Mouse (Mus musculus): ENCODE results near the gene Pck1.

Gene Pck1

DNA sequence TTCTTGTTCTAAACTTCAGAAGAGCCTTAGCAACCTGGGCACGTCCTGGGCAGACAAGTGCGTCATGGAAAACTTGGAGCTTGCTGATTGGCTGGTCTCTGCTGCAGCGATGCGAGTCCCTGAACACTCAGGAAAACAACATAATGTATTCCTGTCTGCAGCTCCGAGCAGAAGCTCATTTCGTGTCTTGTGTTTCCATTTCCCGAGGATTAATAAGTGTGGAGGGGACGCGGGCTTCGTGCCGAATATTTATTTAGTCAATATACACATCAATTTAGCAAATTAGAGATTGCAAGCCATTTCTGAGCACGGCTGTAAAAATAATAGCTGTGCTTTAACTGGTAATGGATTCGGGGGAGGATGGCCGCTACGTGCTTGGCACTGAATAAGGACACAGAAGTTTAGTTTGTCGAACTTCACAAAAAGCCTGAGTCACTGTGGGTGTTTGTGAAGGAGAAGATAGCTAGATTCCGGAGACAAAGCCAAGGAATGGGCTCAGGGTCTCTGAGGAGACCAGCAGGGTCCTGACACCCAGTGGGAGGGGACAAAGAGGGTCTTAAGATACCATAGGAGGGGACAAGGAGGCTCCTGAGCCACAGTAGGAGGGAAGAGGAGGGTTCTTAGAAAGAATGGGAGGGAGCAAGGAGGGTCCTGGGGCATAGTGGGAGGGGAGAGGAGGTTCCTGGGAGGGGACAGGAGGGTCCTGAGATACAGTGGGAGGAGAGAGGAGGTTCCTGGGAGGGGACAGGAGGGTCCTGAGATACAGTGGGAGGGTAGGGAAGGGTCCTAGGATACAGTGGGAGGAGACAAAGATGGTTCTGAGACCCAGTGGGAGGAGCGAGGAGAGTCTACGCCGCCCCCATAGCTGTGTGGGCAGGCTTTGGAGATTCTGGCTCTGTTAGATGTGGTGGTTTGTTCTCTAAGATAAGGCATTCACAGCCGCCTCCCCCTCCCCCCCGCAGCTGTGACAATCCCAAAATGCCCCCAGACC, 21.0 kb downstream of the Pck1 start:
- DNase-seq (ENCODE audit: low read depth): peak; percentile 69

DNA sequence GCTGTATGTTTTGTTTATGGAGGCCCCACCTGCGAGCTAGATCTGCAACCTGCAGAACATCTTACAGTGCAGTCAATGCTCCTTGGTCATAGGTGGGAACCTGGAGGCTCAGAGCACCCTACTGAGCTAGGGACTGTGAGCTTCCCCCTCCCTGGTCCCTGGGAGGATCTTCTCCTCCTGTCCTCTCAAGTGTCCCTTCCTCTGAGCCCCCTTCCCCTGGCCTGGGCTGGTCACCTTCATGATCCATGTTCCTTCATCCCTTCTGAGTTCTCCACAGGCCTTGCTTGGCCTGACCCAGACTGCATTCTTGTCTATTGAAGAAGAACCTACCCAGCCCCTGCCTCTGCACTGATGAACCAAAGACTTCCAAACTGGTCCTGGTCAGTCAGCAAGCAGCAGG, 21.7 kb downstream of the Pck1 start:
- no peak for DNase-seq (ENCODE audit: low read depth)

DNA sequence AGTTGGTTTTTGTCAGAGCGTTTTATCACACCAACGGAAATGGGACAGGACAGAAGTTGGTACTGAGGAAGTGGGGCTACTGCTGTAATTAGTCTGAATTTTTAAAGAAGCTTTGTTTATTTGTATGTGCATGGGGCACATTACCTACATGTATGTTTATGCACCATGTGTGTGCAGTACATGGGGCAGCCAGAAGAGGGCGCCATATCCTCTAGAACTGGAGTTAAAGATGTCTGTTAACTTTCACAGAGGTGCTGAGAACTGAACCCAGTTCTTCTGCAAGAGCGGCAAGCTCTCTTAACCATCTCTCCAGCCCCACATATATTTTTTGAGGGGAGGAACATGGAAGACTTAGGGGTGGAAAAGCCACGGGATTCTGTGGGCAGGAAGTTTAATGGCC, 22.9 kb downstream of the Pck1 start:
- DNase-seq (ENCODE audit: low read depth): no peak

DNA sequence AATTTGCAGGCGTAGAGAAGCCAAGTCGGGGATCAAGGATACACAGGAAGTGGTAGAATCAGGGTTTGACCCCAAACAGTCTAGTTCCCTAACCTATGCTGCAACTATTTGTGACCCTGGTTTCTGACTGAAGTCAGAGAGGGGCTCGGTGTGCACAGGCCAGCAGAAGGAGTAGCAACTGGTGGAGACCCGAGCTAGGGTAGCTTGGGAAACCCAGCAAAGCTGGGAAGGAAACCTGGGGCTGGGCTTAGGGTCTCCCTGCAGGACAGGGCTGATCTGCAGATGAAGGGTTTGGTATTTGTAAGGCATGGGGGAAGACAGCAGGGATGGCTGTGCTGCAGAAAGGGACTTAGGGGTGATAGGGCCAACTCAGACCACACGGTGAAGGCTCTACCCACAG, 24.6 kb downstream of the Pck1 start:
- DNase-seq (ENCODE audit: low read depth): no peak

DNA sequence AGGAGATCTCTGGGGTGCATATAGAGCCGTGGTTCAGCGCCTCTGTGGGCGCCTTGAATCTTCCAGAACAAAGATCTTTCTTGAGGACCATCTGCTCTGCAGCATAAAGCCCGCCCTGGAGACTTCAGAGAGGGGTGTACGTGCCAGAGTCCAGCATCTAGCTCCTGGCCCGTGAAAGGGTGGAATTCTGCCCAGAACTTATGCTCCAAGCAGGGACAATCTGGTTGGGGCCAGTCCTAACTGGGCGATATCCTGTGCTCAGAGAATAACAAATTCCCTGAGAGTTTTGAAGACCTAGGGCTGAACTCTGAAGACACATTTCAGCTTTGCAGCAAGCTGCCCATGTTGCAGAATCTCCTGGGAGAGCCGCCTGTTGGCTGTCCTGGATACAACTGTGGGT, 25.1 kb downstream of the Pck1 start:
- no peak for DNase-seq (ENCODE audit: low read depth)

DNA sequence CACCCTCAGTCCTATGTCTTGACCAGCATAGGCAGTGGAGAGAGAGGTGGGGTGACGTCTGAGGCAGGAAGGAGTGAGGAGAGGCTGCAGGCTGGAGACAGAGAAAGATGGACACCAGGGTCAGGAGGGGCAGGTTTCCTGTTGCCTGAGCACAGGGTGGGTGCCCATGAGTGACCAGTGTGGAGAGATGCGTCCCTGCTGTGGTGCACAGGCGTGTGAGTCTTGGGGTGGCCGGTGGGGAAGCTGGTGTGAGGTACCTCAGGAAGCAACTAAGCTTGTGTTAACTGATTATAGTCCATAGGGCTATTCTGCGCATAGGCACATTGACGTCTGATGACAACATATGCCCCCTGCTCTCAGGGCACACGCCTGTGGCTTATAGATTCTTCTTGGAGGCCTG, 26.2 kb downstream of the Pck1 start:
- DNase-seq (ENCODE audit: low read depth): no peak

DNA sequence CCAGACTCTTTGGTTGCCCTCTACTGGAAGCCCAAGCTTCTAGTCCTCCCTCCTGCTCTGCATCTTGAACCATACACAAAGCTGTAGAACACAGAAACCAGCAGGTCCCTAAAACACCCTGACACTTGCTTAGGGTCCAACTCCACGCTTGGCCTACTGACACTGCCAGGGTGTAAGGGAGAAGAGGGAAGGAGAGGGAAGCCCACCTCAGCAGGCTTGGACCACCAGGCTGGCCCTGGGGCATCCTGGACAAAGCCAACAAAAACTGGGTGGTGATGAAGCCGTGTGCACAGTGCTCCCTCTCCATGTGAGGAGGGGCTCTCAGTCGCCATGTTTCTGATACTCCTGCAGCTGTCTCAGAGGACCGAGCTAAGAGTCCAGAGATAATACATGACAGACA, 27.2 kb downstream of the Pck1 start:
- DNase-seq (ENCODE audit: low read depth): no peak

DNA sequence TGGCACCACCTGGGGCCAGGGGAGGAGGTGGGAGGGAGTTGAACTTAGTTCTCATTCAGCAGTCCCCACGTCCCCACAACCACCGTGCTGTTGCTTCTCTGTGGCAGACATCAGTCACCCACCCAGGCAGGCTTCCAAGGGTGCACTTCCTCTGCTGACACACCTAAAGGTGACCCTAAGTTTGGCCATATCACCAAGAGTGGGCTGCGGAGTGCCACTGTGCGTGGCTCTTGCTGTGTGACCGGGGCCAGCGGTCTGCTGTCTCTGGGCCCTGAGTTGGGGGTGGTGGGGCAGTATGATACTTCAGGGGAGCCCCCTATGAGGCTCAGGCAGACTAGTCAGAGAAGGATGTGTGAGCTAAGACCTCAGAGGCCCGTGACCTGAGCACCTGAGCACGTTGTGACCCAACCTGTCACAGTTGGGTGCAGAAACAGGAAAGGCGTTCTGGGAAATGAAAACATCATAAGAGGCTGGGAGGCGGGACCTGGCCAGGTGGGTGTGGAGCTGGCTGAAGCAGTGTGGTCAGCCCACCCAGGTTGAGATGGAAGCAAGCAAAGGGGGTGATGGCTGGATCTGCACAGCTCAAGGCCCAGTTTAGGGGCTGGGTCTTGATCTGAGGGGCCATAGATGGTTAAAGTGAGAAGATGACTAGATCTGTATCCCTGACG, 28.0 kb downstream of the Pck1 start:
- DNase-seq (ENCODE audit: low read depth): no peak

DNA sequence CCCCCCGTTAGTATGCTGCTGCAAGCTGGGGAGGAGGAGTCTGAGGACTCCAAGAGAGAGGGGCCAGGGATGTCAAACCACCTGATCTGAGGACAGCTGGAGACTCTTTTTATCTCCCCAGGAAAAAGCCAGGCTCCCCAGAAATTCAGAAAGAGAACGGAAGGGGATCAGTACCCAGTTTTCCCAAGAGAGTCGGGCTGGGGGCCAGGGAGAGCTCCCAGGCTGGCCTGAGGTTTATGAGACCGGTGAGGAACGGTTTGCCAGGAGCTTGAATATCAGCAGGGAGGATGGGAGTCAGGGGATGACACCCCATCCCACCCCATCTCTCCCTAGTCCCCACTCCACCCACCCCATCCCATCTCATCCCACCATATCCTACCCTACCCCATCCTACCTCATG, 28.6 kb downstream of the Pck1 start:
- no peak for DNase-seq (ENCODE audit: low read depth)

DNA sequence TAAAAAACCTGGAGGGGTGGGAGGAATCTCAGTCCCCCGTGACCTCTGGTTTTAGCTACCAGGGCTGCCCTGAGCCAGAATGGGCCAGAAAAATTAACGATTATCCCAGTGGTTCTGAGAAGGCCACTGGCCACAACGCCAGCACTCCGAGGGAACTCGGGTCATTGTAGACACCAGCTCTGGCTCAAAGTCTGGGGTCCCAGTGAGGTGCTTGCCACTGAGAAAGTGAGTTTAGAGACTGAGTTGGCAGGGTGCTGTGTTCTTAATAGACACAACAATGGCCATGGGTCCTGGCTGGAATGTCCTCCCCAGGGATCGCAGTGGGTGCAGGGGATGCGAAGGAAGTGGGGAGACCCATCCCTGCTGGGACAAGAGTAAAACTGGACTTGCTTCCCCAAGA, 29.1 kb downstream of the Pck1 start:
- no peak for DNase-seq (ENCODE audit: low read depth)

DNA sequence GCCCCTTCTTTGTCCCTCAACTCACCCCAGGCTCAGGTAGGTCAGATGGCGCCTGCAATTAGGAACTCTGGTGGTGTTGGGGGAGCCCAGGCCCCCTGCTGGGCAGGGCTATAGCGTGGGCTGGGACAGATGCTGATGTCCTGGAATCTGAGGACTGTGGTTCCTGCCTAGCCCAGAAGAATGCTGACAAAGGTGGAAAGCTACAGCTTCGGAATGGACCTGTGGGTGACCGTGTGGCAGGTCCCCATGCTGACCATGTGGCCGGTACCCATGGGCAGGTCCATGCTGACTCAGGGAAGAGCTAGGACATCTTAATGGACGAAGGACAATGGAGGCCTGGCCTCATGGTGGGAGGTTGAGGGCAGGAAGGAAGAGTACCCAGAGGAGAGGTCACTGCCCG, 29.9 kb downstream of the Pck1 start:
- DNase-seq (ENCODE audit: low read depth): no peak

DNA sequence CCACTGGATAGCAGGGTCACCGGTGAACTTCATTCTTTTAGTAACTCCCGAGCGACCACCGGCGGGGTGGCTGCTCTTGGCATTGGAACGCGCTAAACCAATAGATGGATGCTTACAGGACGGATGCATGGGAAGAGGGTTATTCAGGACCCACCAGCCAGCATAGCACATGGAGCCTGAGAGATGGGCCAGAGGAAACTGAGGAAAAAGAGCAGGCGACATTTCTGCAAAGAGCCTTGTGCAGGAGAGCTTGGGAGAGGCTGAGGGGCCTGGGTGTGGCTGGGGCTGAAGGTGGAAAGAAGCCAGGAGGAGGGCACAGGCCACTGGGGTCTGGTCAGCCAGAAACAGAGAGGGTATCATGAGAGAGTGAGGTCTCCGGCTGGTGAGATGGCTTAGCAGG, 30.5 kb downstream of the Pck1 start:
- no peak for DNase-seq (ENCODE audit: low read depth)

DNA sequence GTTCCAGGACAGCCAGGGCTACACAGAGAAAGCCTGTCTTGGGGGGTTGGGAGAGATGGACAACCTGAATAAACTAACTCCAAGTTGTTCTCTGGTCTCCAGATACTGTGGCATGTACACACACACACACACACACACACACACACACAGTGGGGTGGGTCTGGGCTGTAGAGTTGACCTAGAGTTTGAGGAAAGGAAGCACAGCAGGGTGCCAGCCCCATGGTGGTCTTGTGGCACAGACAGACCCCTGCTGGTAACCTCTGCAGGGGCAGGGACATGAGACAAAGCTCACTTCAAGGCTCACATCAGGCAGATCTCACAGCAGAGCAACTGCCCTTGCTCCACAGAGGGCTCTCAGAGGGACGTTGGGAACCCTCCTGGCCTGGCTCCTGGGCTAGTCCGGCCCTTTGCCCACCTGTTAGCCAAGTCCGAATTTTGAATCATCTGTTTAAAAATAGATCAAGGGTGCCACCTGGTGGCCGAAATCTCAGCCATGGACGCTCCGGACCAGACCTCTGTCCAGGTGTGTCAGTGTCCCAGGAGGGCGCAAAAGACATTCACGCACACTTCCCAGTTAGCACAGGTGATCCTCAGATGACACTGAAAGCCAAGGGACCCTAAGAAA, 31.1 kb downstream of the Pck1 start:
- peak; percentile 74 for DNase-seq (ENCODE audit: low read depth)

DNA sequence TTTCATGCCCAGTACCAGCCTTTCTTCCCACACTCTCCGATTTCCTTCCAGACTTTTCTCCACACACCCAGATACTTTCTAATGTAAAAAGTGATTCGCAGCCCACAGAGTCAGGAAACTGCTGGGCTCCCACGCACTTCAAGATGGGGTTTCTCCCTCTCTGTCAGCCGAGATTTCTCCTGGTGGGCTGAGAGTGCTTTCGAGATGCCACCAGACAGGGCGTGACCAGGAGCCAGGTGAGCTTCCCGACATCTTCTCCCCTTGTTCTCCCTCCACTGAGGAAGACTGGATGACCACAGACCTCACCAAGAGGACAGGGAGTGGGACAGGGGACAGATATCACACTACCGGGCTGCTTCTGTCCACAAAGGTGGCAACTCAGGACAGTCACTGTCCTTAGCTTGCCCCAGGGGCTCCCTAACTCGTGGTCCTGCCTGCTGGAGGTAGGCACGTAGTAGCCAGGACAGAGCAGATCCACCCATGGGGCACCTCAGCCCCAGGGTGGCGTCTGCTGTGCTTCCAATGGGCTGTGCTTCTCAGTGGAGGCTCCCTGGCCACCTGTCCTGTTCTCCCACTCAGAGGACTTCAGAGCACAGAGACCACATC, 31.7 kb downstream of the Pck1 start:
- DNase-seq (ENCODE audit: low read depth): no peak

DNA sequence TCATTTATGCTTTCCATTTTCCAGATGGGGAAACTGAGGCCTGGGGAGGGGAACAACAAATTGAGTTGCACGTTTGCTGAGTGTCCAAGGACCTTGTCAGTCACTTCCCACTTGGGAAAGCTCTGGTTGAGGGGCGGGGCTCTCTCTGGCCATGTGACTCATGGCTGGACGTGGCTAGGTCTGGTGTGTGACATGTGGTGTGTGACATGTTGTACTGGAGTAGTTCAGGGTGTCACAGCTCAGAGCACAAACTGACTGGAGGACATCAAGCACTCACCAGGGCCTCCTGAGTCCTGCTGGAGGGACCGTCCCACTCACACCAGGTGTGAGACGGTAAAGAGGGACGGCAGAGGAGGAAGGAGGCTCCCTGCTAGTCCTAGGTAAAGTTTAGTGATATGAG, 32.4 kb downstream of the Pck1 start:
- DNase-seq (ENCODE audit: low read depth): no peak

DNA sequence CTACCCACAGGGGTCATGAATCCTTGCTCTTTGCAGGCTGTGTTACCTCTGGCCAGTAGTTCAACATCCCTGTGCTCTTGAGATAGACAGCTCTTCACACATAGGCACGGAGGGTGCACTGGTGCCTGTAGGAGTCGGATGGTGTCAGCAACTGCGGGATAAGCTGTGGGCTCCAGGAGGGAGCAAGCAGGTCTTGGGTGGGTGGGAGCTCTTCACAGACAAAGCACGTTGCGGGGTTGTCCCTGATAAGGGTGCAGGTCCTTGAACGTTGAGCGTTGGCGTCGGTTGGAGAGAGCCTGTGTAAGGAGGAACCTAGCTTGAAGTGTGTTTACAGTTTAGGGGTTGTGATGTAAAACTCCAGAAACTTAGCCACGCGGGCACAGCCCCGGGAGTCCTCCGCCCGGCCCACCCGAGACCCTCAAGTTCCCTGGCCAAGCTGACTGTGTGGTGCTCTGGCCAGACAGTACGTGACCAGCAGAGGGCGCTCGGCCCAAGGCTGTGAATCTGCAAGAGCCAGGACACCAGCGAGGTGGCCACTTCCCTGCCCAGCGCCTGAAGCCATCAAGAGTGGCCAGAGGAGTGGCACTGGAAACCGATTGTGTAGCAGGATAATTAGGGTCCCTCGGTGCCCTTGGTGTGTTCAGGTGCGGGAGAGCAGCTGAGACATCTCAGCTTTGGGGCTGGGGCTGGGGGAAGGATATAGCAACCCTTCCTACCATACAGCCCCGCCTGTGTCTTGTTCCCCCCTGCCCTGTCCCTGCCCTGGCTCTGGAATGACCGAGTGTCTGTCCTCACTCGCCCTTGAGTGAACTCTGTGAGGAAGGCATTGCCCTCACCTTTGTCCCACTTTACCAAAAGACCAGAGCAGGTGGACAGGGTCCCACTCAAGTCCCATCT, 33.4 kb downstream of the Pck1 start:
- DNase-seq (ENCODE audit: low read depth): peak; percentile 86

DNA sequence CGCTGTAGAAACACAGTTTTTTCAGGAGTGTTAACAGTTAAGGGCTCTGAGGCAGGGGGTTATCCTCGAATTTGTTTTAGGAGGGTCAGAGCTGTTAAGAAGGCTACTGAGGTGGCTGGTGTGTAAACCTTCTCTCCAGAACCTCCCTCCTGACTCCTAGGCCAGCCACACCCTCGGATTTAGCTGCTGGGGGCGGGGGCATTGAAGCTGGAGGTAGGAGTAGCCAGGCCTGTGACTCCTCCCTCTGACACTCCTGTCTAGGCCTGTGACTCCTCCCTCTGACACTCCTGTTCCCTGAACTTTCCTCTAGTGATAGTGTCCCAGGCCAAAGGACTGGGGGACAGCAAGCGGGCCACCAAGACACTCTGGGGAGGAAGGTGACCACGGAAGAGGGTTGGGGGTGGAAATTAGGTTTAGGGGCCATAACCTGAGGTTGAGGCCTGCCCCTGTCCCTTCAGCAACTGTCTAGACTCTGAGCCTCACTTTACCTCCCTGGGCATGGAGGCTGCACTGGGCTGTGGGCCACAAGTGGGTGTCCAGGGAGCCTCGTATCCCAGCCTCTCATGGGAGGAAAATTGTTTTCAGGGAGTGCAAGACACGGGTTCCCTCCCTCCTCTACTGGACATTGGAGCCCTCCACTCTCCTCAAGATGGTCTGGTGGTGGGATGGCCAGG, 34.5 kb downstream of the Pck1 start:
- DNase-seq (ENCODE audit: low read depth): no peak

DNA sequence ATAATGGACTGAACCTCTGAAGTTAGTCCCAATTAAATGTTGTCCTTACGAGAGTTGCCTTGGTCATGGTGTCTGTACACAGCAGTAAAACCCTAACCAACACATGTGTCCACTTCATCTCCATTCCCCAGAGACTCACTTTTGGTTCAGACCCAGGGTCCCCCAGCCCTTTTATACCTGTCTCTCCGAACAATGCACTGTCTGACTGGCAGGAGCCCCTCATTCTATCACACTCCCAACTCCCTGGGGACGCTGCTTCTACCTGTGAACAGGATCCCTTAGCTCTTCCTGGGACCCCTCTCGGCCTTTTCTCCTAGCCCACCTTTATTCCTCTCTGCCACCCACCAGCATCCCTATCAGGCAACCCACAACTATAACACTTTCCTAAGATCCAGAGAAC, 41.9 kb downstream of the Pck1 start:
- DNase-seq (ENCODE audit: low read depth): no peak

DNA sequence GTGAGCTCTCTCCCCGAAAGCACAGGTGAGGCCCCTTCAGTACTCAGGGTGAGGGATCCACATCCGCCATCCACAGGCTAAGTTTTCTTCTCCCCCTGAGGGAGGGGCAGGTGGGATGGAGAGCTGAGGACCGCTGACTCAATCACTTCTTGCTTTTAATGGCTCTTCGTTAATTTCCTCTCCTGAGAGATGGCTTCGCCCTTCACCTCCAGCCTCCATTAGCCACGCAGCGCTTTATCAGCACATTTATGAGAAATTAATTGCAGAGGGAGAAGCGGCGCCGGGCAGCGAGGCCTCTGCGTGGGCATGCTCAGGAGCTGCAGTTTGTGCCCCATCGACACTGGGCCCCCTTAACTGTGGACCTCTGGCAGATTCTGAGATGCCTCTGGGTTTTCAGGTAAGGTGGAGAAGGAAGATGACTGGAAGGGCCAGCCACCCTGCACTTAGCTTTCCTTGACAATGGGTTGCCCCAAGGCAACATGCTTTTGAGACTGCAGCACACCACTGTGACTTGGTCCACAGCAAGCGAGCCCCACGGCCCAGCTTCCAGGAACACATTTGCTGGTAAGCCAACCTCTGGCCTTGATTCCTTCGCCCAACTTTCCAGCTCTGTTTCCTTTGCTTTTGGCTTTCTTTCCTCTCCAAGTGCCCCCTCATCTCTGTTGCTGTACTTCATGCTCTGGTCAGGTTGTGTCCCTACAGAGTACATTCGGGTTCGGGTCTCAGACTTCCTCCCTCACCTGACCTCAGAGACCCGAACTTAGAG, 50.3 kb downstream of the Pck1 start:
- DNase-seq (ENCODE audit: low read depth): no peak

DNA sequence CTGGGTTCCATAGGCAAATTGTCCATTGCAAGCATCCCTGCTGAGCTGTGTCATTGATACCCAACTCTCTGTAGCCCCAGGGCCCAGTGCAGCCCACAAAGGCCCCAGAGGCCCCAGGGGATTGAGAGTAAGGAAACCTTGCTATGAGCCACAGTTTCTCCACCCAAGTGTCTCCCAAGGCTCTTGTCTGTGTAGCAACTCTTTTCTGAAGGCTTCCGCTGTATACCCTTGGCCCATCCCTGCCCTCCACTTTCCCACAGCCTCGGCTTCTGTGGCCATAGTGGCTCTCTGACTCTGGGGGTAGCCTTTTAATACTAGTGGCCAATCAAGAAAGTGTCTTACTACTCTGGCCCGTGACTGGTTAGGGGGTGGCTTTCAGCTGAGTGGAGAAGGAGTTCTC, 50.9 kb downstream of the Pck1 start:
- no peak for DNase-seq (ENCODE audit: low read depth)

All from NIH3T3 (cell line).